Mouse (Mus musculus) testis, postnatal 10 days (tissue): ENCODE data around the gene Cfap52.
A peak's percentile ranks its signal among the peaks of the same experiment; 100 is the strongest.

ENCODE experiments used
- DNase-seq: peaks from one replicate; pipeline ENCODE4 v3.0.0; 2021; ENCODE audit warnings: low spot score

Cfap52 gene

DNA sequence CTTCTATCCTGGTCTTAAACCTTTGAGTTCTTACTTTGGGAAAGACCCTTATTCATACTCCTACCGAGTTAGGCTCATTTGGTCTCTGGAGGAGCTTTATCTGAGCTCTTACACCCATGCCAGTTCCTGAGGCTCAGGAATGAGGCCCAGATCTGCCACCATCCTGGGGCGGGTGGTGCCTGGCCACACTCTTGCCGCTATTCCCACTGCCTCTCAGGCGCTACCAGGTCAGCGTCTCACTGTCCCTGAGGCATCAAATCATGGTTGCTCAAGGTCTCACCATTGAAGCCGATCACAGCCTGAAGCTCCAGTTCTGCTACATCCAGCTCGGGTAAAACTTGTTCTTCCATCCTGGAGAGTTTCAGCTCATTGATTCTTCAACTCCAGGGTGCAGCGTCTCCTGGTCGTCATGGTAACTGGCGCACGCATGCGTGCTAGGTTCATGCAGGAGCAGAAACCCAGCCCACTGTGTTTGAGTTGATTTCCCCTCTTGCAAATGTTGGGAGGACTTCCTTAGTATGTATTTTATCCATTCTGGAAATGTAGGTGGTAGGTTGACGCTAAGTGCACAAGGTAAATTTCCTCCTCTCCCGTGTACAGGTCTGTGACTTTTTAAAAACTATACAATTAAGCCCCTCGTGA lies at the start of gene Cfap52:
TSS of gene Cfap52 (minus strand) at position 410 of the 642 bp plus-strand sequence.
- DNase-seq: peak; percentile 92

DNA sequence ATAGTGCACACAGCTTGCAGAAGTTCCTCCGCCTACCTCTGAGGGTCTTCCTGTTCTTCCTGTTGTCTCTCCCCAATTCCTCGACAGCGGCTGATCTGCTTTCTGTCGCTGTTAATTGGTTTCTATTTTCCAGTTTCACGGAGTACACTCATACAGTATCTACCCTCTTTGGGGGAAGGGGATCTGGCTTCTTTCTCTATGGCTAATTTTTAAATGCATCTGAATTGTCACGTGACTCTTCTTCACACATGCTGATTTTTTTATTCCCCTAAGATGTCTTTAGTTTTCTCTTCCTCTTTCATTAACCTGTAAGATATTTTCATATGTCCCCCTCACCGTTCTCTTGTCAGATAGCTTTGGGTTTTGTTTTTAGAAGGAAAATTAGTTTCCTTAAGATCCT lies 46.8 kb upstream of the Cfap52 start:
- no peak for DNase-seq

DNA sequence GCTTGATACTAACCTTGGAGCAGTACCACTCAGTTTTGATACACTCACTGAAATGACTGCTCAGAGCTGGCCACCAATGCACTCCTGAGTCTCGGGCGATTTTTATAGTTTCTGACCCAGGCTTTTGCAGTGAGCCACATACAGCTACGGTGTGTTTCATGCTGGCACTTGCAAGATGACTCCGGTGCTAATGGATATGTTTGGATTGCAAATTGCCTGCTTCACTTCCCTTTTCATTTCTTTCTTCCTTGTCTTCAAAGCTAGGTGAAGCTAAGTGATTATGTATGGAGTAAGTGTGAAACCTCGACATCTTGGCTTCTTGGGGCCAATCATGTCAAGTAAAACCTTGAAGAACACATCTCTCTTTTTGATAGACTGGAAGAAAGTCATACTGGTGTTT lies 43.9 kb upstream of the Cfap52 start:
- no peak for DNase-seq

DNA sequence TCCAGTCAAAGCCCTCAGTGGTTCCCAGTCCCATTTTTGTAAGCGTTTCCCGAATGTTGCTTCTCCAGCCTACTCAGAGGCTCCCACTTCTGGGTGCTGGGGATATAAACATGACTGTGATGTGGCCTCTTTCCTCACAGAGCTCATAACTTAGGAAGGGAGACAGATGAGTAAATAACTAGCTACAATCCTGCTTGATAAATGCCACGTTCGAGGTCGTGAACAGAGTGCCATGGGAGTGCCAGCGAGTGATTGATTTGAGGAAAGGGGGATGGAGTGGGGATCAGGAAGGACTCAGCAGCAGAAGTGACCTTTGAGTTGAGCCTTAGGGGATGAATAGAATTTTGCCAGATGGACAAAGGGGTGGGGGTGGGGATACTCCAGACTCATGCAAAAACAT lies 42.2 kb upstream of the Cfap52 start:
- DNase-seq: no peak

DNA sequence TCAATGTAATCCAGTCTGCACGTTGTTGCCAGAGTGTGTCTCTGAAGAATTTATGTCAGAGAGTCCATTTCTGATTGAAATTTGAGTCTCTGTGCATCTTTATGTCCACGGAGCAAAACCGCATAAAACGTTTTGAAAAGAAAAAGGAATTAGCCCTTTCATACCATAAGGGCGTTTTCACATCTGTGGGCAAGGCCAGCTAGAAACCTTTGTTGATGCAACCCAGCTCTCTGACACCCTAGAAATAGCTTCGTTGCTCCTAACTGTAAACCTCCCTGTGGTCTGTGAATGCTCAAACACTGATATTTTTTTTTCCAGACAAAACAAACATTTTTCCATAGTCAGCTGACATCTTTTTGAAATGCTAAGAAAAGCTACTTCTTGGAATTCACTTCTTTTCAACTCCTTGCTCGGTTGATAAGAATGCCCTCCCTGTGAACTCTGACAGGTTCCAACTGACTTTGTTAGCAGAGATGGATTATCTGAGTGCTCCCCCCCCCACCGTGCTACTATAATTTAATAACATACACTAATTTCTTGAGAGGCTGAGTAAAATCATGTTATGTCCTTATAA lies 40.9 kb upstream of the Cfap52 start:
- DNase-seq: no peak

DNA sequence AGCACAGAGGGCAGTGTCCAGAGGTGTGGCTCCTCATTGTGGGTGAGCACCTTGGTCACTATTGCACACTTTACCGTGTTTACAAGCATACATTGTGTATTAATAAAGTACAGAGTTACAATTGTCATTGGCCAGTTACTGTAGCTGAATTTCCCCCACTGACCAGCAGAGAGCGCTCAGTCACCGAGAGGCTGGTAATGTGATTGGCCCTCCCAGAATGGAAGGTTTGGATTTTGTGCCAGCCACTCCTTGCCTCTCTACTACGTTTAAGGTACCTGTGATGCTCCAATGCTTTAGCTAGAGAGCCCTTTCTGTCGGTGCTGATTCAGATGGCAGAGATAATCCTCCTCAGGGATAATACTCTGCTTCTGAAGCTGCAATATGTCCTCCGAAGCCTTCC lies 38.7 kb upstream of the Cfap52 start:
- peak; percentile 82 for DNase-seq

DNA sequence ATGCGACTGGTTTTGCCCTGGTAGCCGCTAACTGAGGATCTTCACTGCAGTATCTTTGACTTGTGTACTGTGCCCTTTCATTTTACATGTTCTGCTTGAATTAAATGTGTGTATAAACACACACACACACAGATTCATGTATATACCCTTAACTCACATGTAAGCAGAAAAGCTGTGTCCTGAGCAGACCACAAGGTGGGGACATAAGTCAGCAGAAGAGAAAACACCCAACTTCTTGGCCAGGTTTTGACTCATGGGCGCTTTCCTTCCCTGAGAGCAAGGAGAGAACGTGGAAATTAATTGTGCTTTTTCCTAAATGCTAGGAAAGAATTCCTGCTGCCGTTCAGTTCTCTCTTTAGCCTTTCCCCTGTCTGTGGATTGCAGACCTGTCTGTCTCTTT lies 34.2 kb upstream of the Cfap52 start:
- DNase-seq: no peak

DNA sequence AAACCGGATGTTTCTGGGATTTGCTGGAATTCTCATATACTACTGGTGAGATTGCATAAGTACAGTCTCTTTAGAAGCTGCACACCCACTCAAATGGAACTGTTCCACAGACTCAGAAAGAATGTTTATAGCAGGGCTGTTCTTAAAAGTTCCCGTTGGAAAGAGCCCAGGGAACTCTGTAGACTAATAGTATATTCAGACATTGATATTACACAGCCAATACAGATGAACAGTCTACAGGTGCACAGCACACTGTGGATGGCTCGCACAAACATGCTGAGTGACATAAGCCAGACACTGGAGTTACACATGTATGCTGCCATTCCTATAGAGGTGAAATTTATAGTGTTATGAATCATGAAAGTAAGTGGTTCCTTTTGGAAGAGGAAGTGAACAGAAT lies 33.5 kb upstream of the Cfap52 start:
- no peak for DNase-seq

DNA sequence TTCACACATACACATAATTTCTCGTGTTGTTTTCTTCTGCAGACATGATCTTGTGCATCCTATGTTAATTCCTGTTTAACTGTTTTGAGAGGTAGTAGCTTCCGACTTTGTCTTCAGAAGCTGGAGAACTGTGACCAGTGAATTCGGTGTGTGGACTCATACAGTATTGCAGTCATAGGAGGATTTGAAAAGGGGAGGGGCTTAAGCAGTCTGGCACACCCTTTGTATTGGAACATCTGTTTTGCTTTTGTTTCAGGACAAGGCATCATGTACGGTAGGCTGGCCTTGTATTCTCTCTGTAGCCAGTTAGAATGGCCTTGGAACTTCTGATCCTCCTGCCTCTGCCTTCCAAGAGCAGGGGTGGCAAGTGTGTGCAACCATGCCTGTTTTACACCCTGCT lies 30.5 kb upstream of the Cfap52 start:
- DNase-seq: no peak

DNA sequence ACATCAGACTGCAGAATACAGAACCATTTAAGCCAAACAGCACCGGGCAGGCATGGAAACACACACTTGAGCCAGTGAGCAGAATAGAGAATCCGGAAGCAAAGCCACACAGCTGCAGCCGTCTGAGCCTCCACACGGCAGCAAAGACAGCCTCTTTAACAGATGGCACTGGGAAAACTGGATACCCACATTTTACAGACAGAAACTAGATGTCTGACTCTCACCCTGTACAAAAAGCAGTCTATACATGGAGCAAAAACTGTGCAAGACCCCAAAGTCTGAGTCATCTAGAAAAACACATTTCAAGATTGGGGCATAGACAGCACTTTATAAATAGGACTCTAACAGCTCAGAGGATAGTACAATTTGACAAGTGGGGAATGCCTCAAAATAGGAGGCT lies 25.8 kb upstream of the Cfap52 start:
- DNase-seq: no peak

DNA sequence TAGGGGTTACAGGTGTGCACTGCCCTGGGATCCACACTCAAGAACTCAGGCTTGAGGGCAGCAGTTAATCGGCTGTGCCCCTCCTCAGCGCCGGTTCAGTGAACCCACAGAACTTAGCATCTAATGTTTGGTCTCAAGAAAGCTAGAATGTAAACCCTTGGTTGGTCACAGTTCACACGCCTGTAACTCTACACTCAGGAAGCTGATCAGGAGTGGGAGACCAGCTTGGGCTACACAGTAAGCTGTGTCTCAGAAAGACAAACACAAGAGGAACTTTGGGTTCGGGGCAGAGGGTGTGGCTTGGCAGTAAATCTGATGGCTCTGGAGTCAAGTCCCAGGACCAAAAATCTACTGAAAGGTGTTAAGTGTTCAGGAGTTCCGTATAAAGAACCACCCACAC lies 18.1 kb upstream of the Cfap52 start:
- no peak for DNase-seq

DNA sequence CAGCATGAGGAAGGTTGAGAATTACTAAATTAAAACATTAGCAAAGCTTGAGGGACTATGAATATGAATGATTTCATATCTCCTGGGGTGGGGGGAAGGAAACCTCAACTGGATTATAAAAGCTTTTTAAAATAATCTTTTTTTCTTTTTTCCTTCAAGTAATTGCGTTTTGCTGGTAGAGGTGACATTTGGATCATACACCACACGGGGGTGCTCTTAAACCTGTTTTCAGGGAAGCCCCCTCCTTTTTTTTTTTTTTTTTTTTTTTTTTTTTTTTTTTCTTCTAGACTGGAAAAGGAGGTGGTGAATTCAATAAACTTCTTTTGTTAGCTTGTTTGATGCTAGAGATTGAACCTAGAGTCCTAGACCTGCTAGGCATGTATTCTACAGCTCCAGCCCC lies 9.8 kb upstream of the Cfap52 start:
- DNase-seq: peak; percentile 52

DNA sequence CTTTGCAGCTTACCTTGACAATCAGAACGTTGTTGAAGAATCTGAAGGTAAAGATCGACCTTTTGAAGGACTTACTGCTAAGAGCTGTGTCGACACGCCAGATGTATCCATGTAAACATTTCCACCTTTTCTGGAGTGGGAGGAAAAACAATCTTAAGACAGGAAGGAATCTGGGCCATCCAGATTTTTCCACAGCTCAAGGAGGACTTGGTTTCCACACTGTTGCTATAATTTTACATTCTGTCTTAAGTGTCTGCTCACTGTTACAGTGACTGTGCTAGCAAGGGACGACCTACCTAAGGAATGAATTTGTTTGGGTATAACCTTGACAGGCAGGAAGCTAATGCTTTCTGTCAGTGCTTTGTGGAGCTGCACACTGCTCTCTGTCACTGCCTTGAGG lies 7.8 kb upstream of the Cfap52 start:
- DNase-seq: no peak

DNA sequence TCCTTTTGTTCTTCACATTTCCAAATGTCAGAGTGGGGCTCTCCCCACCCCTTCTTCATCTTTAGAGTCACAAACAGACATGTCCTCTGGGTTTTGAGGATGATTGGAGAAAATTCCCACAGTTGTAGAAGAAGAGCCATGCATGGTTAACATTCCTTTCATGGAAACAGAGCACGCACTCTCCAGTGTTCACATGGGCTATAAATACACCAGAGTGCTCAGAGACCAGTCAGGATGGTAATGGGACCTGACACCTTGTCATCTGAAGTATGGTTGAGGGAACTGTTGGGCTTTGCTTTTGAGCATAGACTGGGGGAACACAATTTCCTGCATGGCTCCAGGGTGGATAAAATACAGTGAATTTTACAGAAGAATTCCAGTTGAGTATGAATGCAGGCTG lies 7.2 kb upstream of the Cfap52 start:
- DNase-seq: no peak

DNA sequence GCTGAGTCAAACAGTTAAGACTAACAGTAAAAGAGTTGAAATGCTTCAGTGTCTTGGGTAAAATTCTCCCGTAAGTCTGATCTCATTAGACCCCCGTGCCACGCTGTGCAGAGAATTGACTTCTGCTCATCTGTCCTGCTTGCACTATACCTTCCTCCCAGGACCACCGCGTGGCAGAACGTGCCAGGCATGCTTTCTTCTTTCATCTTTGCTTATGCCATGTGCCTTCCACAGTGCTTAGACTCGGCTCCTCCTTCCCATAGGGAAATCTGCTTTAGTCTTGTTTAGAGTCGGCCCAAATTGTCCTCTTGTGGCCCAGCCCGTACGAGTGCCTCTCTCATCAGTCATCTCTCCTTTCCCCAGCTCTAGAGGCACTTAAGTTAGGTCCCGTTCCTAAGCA lies 2.4 kb upstream of the Cfap52 start:
- DNase-seq: no peak

DNA sequence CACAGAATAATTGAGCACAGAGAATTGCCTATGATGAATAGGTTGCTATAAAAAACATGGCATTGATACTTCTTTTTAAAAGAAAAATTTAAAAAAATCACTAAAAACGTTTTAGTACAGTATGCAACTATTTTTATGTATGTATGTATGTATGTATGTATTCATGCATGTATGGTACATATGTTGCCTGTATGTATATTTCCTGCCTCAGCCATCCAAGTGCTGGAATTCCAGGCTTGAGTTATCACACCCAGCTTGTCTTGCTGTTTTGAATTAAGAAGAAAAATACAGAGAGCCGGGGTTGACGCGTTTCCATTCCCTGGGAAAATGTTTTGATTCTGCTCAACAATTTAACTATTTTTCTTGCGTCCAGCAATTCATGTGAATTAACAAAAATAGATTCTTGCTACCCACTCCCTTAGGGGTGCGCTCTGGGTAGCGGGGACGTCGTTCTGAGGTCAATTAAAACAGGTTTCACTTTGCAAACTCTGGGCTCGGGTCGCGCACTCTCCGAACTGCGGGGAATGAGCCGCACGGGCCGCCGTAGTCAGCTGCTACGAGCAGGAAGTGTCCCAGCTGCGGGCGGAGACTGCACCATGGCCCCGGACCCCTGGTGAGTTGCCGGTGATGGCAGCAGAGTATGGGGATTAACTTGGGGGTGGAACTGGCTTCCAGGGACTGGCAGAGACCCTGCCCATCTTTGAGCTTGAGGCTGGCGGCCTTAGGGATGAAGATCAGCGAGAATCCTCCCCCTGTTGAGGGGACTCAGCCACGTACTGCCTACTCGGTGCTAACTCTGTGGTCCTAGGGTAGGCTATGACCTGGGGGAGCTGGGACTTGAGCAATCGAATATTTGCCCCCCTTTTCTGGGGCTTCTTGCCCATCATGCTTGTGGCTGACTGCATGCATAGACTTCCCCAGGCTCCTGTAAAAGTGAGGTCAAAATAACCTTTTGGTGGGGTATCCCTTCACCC lies 741 bp upstream of the Cfap52 start, which contains the start of gene Stx8:
TSS of gene Stx8 (plus strand) at position 289 of the 974 bp plus-strand sequence.
- peak; percentile 98 for DNase-seq

DNA sequence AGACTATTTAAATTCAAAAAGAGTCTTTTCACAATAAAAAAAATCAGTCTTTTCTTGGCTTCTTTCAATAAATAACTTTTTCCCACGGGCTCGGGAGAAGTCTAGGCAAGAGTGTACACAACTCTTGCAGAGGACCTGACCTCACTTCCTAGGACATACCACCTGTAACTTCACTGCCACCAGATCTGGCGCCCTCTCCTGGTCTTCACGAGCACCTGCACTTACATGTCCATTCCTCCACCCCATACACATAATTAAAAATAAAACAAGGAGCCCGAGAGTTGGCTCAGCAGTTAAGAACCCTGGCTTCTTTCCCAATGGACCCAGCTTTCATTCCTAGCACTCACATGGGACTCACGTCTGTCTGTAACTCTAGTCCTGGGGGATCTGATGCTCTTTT lies 1.3 kb downstream of the Cfap52 start:
- no peak for DNase-seq

DNA sequence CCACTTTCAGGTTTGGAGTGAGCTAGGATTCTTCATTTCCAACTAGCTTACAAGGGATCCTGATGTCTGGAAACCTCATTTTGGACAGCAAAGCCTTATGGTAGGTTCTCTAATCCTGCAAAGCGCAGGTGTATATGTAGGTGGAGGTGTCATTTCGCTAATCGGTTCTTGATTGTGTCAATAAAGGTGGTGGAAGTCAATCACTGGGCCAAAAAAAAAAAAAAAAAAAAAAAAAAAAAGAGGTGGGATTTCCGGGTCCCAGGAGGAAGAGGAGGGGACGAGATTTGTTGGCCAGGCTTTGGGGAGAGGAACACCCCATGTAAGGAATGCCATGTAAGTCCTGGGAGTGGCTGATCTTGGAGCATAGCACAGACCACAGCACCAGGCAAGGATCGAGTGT lies 11.0 kb downstream of the Cfap52 start:
- no peak for DNase-seq

DNA sequence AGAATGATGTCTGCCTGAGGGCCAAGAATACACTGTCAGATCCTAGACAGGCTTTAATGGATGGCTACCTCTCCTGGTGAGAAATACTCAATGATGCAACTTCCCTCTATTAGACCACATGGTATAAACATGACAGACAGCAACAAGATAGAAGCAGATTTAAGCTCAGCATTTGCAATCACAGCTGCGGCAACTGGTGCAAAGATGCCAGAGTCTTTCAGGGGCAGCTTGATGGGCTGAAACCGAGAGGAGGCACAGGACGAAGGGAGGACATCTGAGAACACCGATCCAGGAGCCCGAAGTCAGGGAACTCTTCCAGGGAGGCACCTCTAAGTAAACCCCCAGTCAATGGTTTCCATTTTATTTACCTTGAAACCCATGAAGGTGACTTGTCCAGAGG lies 11.8 kb downstream of the Cfap52 start:
- no peak for DNase-seq

DNA sequence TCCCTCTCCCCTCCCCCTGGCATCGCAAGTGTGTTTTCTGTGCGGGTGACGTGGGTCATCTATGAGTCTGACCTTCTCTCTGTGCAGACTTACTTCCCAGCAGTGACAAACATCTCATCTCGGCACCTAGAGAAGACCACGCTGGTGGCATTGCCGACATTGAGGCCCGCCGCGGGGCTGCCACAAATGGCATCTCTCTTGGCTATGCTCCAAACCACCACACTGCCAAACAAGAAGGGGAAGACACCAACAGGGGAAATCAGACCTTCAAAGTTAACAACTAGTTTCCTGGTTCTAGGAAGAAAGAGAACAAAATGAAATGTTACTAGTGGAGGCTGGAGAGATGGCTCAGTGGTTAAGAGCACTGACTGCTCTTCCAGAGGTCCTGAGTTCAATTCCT lies 16.0 kb downstream of the Cfap52 start:
- DNase-seq: no peak

DNA sequence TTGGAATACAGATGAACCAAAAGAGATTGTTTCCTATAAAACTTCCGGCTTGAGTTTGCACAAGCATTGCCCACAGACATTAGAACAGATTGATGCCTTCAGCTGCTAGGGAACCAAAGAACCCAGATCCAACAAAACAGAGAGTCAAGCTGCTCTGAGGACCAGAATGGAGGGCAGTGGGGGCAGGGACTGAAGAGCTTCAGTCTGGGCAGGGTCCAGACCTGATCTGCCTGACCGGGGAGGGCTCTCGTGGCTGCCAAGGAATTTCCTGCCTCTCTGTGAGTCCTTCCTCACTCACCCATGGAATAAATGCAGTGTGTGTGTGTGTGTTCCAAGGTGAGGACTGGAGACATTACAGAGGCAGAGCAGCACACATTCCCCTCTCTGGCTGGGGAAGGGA lies 17.2 kb downstream of the Cfap52 start:
- DNase-seq: no peak

DNA sequence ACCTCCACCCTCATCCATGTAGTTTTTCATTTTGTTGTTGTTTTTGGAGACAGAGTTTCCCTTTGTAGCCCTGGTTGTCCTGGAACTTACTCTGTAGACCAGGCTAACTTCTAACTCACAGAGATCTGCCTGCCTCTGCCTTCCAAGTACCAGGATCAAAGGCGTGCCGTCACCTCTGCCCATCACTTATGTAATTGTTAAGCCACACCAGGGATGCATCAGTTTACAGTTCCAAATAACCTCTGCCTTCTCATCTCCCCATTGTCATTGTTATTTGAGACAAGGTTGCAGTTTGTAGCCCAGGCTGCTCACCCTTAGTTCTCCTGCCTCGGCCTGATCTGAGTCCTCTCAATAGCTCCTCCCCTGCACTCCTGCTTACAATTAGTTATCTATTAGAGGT lies 33.3 kb downstream of the Cfap52 start:
- no peak for DNase-seq
